Mouse (Mus musculus): Measurements from ENCODE around the gene Kcnh2.
A peak's percentile ranks its signal among the peaks of the same experiment; 100 is the strongest.
"Not testable (repeated sequence)": the region's sequence is repeated elsewhere in the genome, so short reads cannot be mapped to it uniquely, and the experiment has no call there.

The Kcnh2 gene

GRCm38 (mm10) chr5:24351278-24351677 lies at the start of gene Kcnh2:
Gene Kcnh2, minus strand, starts transcription at chr5:24351604.
- no peak for DNase-seq (ENCODE audit: low read depth, low spot score)

- DNase-seq (ENCODE audit: low read depth, low spot score), result no peak
Measured at GRCm38 (mm10) chr5:24400362-24400761, 49.0 kb upstream of the Kcnh2 start.

GRCm38 (mm10) chr5:24399686-24400085 lies 48.3 kb upstream of the Kcnh2 start:
- DNase-seq (ENCODE audit: low read depth, low spot score), result no peak

- not testable (repeated sequence) for DNase-seq (ENCODE audit: low read depth, low spot score)
Measured at GRCm38 (mm10) chr5:24396254-24396653, 44.9 kb upstream of the Kcnh2 start.

GRCm38 (mm10) chr5:24394165-24394894 lies 42.9 kb upstream of the Kcnh2 start:
- peak; percentile 93 for DNase-seq (ENCODE audit: low read depth, low spot score)

GRCm38 (mm10) chr5:24393392-24393997 lies 42.1 kb upstream of the Kcnh2 start, which contains the start of gene Abcb8:
Gene Abcb8, plus strand, starts transcription at chr5:24393663.
- peak; percentile 82 for DNase-seq (ENCODE audit: low read depth, low spot score)

- DNase-seq (ENCODE audit: low read depth, low spot score), result no peak
Measured at GRCm38 (mm10) chr5:24392724-24393123, 41.3 kb upstream of the Kcnh2 start.

GRCm38 (mm10) chr5:24391864-24392263 lies 40.5 kb upstream of the Kcnh2 start, which contains the start of gene Atg9b:
Gene Atg9b, minus strand, starts transcription at chr5:24392143.
- no peak for DNase-seq (ENCODE audit: low read depth, low spot score)

- no peak for DNase-seq (ENCODE audit: low read depth, low spot score)
Measured at GRCm38 (mm10) chr5:24389658-24390020, 38.2 kb upstream of the Kcnh2 start.

- no peak for DNase-seq (ENCODE audit: low read depth, low spot score)
Measured at GRCm38 (mm10) chr5:24389011-24389657, 37.7 kb upstream of the Kcnh2 start.

- DNase-seq (ENCODE audit: low read depth, low spot score), result no peak
Measured at GRCm38 (mm10) chr5:24388246-24388915, 37.0 kb upstream of the Kcnh2 start.

- no peak for DNase-seq (ENCODE audit: low read depth, low spot score)
Measured at GRCm38 (mm10) chr5:24387264-24388241, 36.1 kb upstream of the Kcnh2 start.

GRCm38 (mm10) chr5:24385887-24386550 lies 34.6 kb upstream of the Kcnh2 start:
- DNase-seq (ENCODE audit: low read depth, low spot score), result no peak

- no peak for DNase-seq (ENCODE audit: low read depth, low spot score)
Measured at GRCm38 (mm10) chr5:24385374-24385773, 34.0 kb upstream of the Kcnh2 start.

- DNase-seq (ENCODE audit: low read depth, low spot score), result no peak
Measured at GRCm38 (mm10) chr5:24384407-24384806, 33.0 kb upstream of the Kcnh2 start.

GRCm38 (mm10) chr5:24383026-24383859 lies 31.8 kb upstream of the Kcnh2 start:
- DNase-seq (ENCODE audit: low read depth, low spot score), result peak; percentile 83

GRCm38 (mm10) chr5:24381988-24382387 lies 30.6 kb upstream of the Kcnh2 start:
- DNase-seq (ENCODE audit: low read depth, low spot score), result no peak

- no peak for DNase-seq (ENCODE audit: low read depth, low spot score)
Measured at GRCm38 (mm10) chr5:24381486-24381885, 30.1 kb upstream of the Kcnh2 start.

GRCm38 (mm10) chr5:24380499-24380898 lies 29.1 kb upstream of the Kcnh2 start:
- DNase-seq (ENCODE audit: low read depth, low spot score), result no peak
